Mouse (Mus musculus): Measurements from ENCODE around the gene Csf3. TPM values are rescaled to one million over a fixed set of nuclear protein-coding genes. Genes with fewer than 3 reads are reported as not detected.
A peak's percentile ranks its signal among the peaks of the same experiment; 100 is the strongest.
"Not testable (repeated sequence)": the region's sequence is repeated elsewhere in the genome, so short reads cannot be mapped to it uniquely, and the experiment has no call there.

Csf3 gene
- total RNA-seq, 2 experiments from 2014 or later = not detected

- ATAC-seq (replicated peaks; ENCODE audit: poor library complexity) = no peak
Observed at GRCm38 (mm10) chr11:98695408-98695807, 5.7 kb upstream of the Csf3 start.

GRCm38 (mm10) chr11:98696454-98697216 is 4.4 kb upstream of the Csf3 start:
- ATAC-seq (replicated peaks; ENCODE audit: poor library complexity) = no peak

GRCm38 (mm10) chr11:98697225-98697624 is 3.8 kb upstream of the Csf3 start:
- no peak for ATAC-seq (replicated peaks; ENCODE audit: poor library complexity)

GRCm38 (mm10) chr11:98698849-98699640 is 2.0 kb upstream of the Csf3 start:
- no peak for ATAC-seq (replicated peaks; ENCODE audit: poor library complexity)

GRCm38 (mm10) chr11:98699911-98700310 is 1.2 kb upstream of the Csf3 start:
- peak; percentile 95 for ATAC-seq (replicated peaks; ENCODE audit: poor library complexity)

- ATAC-seq (replicated peaks; ENCODE audit: poor library complexity) = no peak
Observed at GRCm38 (mm10) chr11:98702323-98702722, 1.3 kb downstream of the Csf3 start.

GRCm38 (mm10) chr11:98705021-98705420 is 4.0 kb downstream of the Csf3 start:
- ATAC-seq (replicated peaks; ENCODE audit: poor library complexity) = no peak

GRCm38 (mm10) chr11:98707401-98708281 is 6.6 kb downstream of the Csf3 start:
- no peak for ATAC-seq (replicated peaks; ENCODE audit: poor library complexity)

- peak; percentile 27 for ATAC-seq (replicated peaks; ENCODE audit: poor library complexity)
Observed at GRCm38 (mm10) chr11:98708282-98708956, 7.4 kb downstream of the Csf3 start.

GRCm38 (mm10) chr11:98709001-98709741 is 8.1 kb downstream of the Csf3 start:
- ATAC-seq (replicated peaks; ENCODE audit: poor library complexity) = peak; percentile 20; the same call in 1 of the 2 replicates

GRCm38 (mm10) chr11:98710416-98711045 is 9.5 kb downstream of the Csf3 start:
- ATAC-seq (replicated peaks; ENCODE audit: poor library complexity) = peak; percentile 77

GRCm38 (mm10) chr11:98711046-98711434 is 10.0 kb downstream of the Csf3 start:
- no peak for ATAC-seq (replicated peaks; ENCODE audit: poor library complexity)

- not testable (repeated sequence) for ATAC-seq (replicated peaks; ENCODE audit: poor library complexity)
Observed at GRCm38 (mm10) chr11:98712009-98712408, 10.9 kb downstream of the Csf3 start.

- ATAC-seq (replicated peaks; ENCODE audit: poor library complexity) = no peak
Observed at GRCm38 (mm10) chr11:98713703-98714102, 12.6 kb downstream of the Csf3 start.

GRCm38 (mm10) chr11:98715946-98716345 is 14.9 kb downstream of the Csf3 start:
- ATAC-seq (replicated peaks; ENCODE audit: poor library complexity) = no peak

GRCm38 (mm10) chr11:98717904-98718303 is 16.8 kb downstream of the Csf3 start:
- peak; percentile 89 for ATAC-seq (replicated peaks; ENCODE audit: poor library complexity)

- no peak for ATAC-seq (replicated peaks; ENCODE audit: poor library complexity)
Observed at GRCm38 (mm10) chr11:98720756-98721155, 19.7 kb downstream of the Csf3 start.

- no peak for ATAC-seq (replicated peaks; ENCODE audit: poor library complexity)
Observed at GRCm38 (mm10) chr11:98721458-98722226, 20.6 kb downstream of the Csf3 start.

- no peak for ATAC-seq (replicated peaks; ENCODE audit: poor library complexity)
Observed at GRCm38 (mm10) chr11:98723098-98723497, 22.0 kb downstream of the Csf3 start.
